Mouse (Mus musculus) liver, adult 2 months (tissue): ENCODE data around the gene Spats2l. TPM values are rescaled to one million over a fixed set of nuclear protein-coding genes. Genes with fewer than 3 reads are reported as not detected.

Source experiments
- DNase-seq: peaks from one replicate; pipeline ENCODE4 v3.0.0-alpha.2; 2011; ENCODE audit warnings: low read depth, low spot score; ENCODE audit errors: extremely low read depth
- H3K27ac ChIP-seq: fragments of 200-500 bp; replicated peaks from 2 replicates; pipeline ENCODE4 v1.5.1; 2012; ENCODE audit warnings: low read depth, mild to moderate bottlenecking, control low read depth, inconsistent platforms, low read length; ENCODE audit not compliant: insufficient read depth
- H3K27me3 ChIP-seq: fragments of 200-500 bp; 2 replicates; pipeline ENCODE4 v1.6.1; 2012; ENCODE audit warnings: mild to moderate bottlenecking, moderate library complexity, low read length, inconsistent platforms; ENCODE audit not compliant: control insufficient read depth, insufficient read depth
- H3K36me3 ChIP-seq: fragments of 200-500 bp; 2 replicates; pipeline ENCODE4 v1.6.1; 2012; ENCODE audit warnings: low read length, inconsistent platforms; ENCODE audit not compliant: control insufficient read depth, insufficient read depth
- H3K4me1 ChIP-seq: fragments of 200-500 bp; 2 replicates; pipeline ENCODE4 v1.6.1; 2011; ENCODE audit warnings: low read length; ENCODE audit not compliant: control insufficient read depth, insufficient read depth
- H3K4me3 ChIP-seq: fragments of 200-500 bp; 2 replicates; pipeline ENCODE4 v1.5.1; 2011; ENCODE audit warnings: low read depth, mild to moderate bottlenecking, control low read depth, low read length, moderate library complexity; ENCODE audit not compliant: insufficient read depth
- H3K79me2 ChIP-seq: fragments of 200-500 bp; 2 replicates; pipeline ENCODE4 v1.6.1; 2012; ENCODE audit warnings: inconsistent platforms, mild to moderate bottlenecking, low read length, moderate library complexity; ENCODE audit not compliant: control insufficient read depth, insufficient read depth
- H3K9ac ChIP-seq: fragments of 200-500 bp; 2 replicates; pipeline ENCODE4 v1.6.1; 2012; ENCODE audit warnings: low read depth, mild to moderate bottlenecking, control low read depth, inconsistent platforms, low read length
- CTCF ChIP-seq: fragments of 200-500 bp; IDR thresholded peaks from 2 replicates; pipeline ENCODE4 v1.5.1; 2011; ENCODE audit warnings: low read depth, low read length, control low read depth
- POLR2A ChIP-seq: fragments of 200-500 bp; IDR thresholded peaks from 2 replicates; pipeline ENCODE4 v1.6.1; 2011; ENCODE audit warnings: low read length, control low read depth; ENCODE audit not compliant: insufficient read depth; ENCODE audit errors: extremely low read depth
- WGBS: fragments of 180-500 bp; shearing (Covaris S2); methylation state at CpG from one replicate; pipeline ENCODE4 v1.1.7; 2018; 5-methylcytosine and 5-hydroxymethylcytosine counted together
- polyA plus RNA-seq: library from polyadenylated mRNA; depleted of rRNA; stranded (reverse); fragments of >200 nt; gene quantifications from 2 replicates; pipeline ENCODE4 v1.2.3, GENCODE M21; 2012
- total RNA-seq: library from RNA; depleted of rRNA; stranded (reverse); fragments of >200 nt; gene quantifications from 2 replicates; pipeline ENCODE4 v1.2.3, GENCODE M21; 2014

The Spats2l gene
- total and polyA plus RNA-seq, 2 experiments, result 0.35 to 1.3 TPM

DNA sequence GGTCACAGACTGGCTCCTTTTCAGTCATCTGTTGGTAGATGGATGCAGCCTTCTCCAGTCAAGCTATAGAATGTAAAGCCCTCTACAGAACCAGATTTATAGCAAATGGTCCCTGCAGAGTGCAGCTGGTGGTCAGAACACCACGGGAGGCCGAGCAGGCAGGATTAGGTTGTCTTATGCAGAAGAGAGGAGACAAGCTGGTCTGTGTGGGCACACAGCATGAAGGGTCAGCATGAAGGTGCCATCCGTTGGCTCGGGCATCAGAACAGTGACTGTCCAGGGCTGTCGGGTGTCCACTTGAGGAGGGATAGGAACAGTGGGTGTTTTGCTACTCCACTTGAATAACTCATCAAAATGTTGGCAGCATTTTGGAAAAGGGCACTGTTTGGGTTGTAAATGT lies 83.8 kb downstream of the Spats2l start:
- no peak for DNase-seq

DNA sequence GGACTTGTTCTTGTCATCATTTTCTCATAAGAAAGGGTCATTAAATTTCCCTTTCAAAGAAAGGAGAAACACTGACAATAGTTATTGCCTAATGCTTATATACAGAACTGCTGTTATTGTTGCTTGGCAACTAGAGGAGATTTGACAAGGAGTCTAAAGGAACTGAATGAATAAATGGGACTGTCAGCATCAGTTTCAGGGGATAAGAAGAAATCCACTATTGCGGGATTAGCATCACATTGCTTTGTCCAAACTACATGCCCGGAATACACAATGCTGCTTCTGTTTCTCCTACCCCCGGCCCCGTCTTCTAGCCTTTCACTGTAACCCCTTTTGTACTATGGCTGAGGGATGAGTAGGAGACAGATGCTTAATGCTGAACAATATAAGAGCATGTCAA lies 88.1 kb downstream of the Spats2l start:
- H3K4me1 ChIP-seq, result no peaks in the 10 kb centered on the region
- no peak for DNase-seq
- no peaks in the 10 kb centered on the region for H3K36me3 ChIP-seq
- no peak overlapping the region for H3K27ac ChIP-seq
- H3K27me3 ChIP-seq, result no peaks in the 10 kb centered on the region
- TF ChIP-seq CTCF, result no peak
- no peak for TF ChIP-seq POLR2A
- H3K9ac ChIP-seq, result no peak overlapping the region
- H3K4me3 ChIP-seq, result no peak overlapping the region
- 94% methylated on average over 4 of the region's 4 CpGs for WGBS
- no peaks in the 10 kb centered on the region for H3K79me2 ChIP-seq

More for the DNA sequence above, 83.8 kb downstream of the Spats2l start:
- no peak for TF ChIP-seq POLR2A
- no peak for TF ChIP-seq CTCF
- Histone ChIP-seq H3K27me3 (no peaks in the 10 kb centered on the region), H3K36me3 (no peaks in the 10 kb centered on the region), H3K79me2 (no peaks in the 10 kb centered on the region), H3K27ac (no peak overlapping the region), H3K9ac (no peak overlapping the region), H3K4me3 (no peak overlapping the region), H3K4me1 (no peaks in the 10 kb centered on the region; the same call in 1 of the 2 replicates)
- WGBS, result 88% methylated on average over 5 of the region's 5 CpGs

DNA sequence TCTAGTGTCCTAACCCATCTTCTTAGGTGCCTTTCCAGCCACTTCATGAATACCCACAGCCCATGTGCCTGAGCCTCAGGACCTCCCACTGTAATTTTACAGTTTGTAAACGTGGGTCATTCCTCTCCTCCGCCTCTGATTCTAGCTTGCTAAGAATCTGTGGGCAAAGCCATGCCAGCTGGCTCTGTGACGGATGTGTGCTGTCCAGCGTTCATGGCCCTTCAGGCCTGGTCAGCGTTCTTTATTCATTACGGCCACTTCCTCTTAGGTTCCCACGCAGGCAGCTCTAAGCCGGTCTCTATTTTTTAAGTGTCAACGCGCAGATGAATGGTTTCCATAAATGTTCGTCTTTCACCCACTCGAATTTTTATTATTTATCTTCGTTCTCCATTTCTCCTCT lies 94.7 kb downstream of the Spats2l start:
- TF ChIP-seq POLR2A, result no peak
- no peak for TF ChIP-seq CTCF
- Histone ChIP-seq H3K27me3 (no peaks in the 10 kb centered on the region), H3K36me3 (no peaks in the 10 kb centered on the region), H3K79me2 (no peaks in the 10 kb centered on the region), H3K9ac (no peak overlapping the region), H3K4me3 (no peak overlapping the region), H3K4me1 (no peaks in the 10 kb centered on the region), H3K27ac (no peak overlapping the region)
- DNase-seq, result no peak
- WGBS, result 74% methylated on average over 13 of the region's 13 CpGs

DNA sequence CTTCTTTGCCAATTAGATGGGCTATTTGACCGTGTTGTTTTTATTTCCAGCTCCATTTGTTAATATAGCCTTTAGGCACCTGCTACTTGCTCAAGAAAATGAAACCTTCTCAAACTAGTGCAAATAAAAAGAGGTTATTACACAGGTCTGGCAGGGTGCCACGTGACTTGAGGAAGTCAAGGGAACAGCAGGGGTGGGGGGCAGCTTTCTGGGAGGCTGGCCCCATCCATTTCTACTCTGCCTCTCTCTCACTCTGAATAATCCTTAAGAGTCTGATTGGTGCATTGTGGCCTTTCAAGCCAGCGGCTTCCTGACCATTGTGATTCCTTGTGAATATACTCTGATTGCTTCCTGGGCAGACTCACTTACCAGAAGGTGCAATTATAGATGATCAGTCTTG lies 98.0 kb downstream of the Spats2l start:
- no peak for DNase-seq

DNA sequence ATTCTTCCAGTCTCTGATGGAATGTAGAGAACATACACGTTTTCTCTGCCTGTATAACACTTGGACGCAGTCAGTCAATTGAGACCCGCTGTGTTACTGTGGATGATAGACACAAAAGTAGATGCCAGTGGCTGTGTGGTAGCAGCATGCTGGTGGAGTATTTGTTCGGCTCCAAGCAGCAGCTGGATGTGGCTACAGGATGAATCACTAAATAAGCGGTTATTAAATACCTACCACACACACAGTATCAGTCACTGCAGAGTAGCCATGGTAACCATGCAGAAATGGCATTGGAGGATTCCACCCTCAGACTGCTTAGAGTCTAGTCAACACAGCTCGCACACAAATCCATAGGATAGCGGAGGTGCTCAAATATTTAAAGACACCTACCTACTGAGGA lies 100.0 kb downstream of the Spats2l start:
- no peak overlapping the region for H3K27ac ChIP-seq
- no peaks in the 10 kb centered on the region for H3K36me3 ChIP-seq
- TF ChIP-seq CTCF (no peak), POLR2A (no peak)
- no peak for DNase-seq
- H3K27me3 ChIP-seq, result no peaks in the 10 kb centered on the region
- WGBS, result 94% methylated on average over 7 of the region's 7 CpGs
- no peaks in the 10 kb centered on the region for H3K79me2 ChIP-seq
- H3K4me3 ChIP-seq, result no peak overlapping the region
- H3K4me1 ChIP-seq, result no peaks in the 10 kb centered on the region
- no peak overlapping the region for H3K9ac ChIP-seq

More for the DNA sequence above, 98.0 kb downstream of the Spats2l start:
- TF ChIP-seq CTCF (no peak), POLR2A (no peak)
- H3K36me3 ChIP-seq, result no peaks in the 10 kb centered on the region
- H3K79me2 ChIP-seq, result no peaks in the 10 kb centered on the region
- H3K27me3 ChIP-seq, result no peaks in the 10 kb centered on the region
- no peak overlapping the region for H3K27ac ChIP-seq
- no peak overlapping the region for H3K9ac ChIP-seq
- no peak overlapping the region for H3K4me3 ChIP-seq
- no peaks in the 10 kb centered on the region for H3K4me1 ChIP-seq
- 73% methylated on average over 3 of the region's 3 CpGs for WGBS

DNA sequence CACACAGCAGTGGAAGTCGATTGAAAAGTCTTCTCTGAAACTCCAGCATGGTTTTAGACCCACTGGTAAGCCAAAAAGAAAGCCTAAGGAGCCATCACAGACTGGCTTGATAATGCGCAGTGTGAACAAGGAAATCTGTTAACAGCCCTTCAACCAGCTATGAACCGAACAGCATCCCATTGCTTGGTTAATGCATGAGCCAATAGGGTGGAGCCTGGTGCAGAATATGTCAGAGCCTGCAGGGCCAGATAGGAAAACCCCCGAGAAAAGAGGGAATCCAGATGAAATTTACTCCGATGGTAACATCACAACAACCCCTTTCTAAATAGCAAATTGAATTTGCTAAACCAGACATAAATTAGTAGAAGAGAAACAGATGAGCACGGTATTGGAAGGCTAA lies 101.1 kb downstream of the Spats2l start:
- Histone ChIP-seq H3K4me1 (no peaks in the 10 kb centered on the region), H3K9ac (no peak overlapping the region), H3K4me3 (no peak overlapping the region), H3K27me3 (no peaks in the 10 kb centered on the region), H3K36me3 (no peaks in the 10 kb centered on the region), H3K27ac (no peak overlapping the region), H3K79me2 (no peaks in the 10 kb centered on the region)
- WGBS, result 84% methylated on average over 6 of the region's 6 CpGs
- no peak for DNase-seq
- no peak for TF ChIP-seq POLR2A
- no peak for TF ChIP-seq CTCF
